Mouse (Mus musculus) liver, adult 2 months (tissue): ENCODE measurements around the gene Gm49630.
"Not testable (repeated sequence)": the region's sequence is repeated elsewhere in the genome, so short reads cannot be mapped to it uniquely, and the experiment has no call there.

ENCODE experiments used
- CTCF ChIP-seq: fragments of 200-500 bp; IDR thresholded peaks from 2 replicates; pipeline ENCODE4 v1.5.1; 2011; ENCODE audit warnings: low read depth, low read length, control low read depth
- POLR2A ChIP-seq: fragments of 200-500 bp; IDR thresholded peaks from 2 replicates; pipeline ENCODE4 v1.6.1; 2011; ENCODE audit warnings: low read length, control low read depth; ENCODE audit not compliant: insufficient read depth; ENCODE audit errors: extremely low read depth

GRCm38 (mm10) chr17:7396288-7396687 is 24.5 kb upstream of the Gm49630 start:
- not testable (repeated sequence) for TF ChIP-seq POLR2A, CTCF
